Mouse (Mus musculus): Measurements from ENCODE around the gene Stau1.

DNA sequence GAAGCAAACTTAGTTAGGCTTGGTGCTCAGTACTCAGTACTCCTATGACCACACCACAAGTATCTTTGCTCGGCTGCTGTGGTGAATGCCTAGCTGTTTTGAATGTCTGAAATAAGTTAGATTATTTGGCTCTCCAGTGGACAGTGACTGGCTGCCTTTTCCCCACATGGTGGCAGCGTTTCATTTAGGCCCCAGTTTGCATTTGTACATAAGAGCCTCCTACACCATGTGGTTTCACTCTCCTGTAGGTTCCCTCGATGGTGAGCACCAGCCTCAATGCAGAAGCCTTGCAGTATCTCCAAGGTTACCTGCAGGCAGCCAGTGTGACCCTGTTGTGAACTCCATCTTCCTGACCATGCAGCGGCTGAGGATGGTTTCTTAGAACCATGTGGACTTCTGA is 50.6 kb downstream of the Stau1 start:
- no peak for TF ChIP-seq TAL1 (IDR thresholded peaks at IDR 0.05; ENCODE audit: low read length)
- TF ChIP-seq GATA1 (IDR thresholded peaks at IDR 0.05; ENCODE audit: low read length), result no peak

All from erythroblast, embryonic 14.5 days (primary cell).